Mouse (Mus musculus) hindbrain, embryonic 15.5 days (tissue): ENCODE results near the gene 1700016H13Rik. TPM values are rescaled to one million over a fixed set of nuclear protein-coding genes. Genes with fewer than 3 reads are reported as not detected.

ENCODE experiments used
- polyA plus RNA-seq: library from polyadenylated mRNA; unstranded; fragments of >200 nt; fragmentation: Nextera tagmentation; extraction: Ambion mirVana; gene quantifications from 2 replicates; pipeline ENCODE4 v1.2.1, GENCODE M21; 2015

1700016H13Rik gene
- polyA plus RNA-seq, 1 experiment from 2014 or later: 0.13 TPM

Other genes starting within 250 kb of the 1700016H13Rik start
- gene Ptpn13, start 230.8 kb downstream of the 1700016H13Rik start, polyA plus RNA-seq: 4.7 and 5.7 TPM in 2 replicates
- gene Slc10a6, start 26.6 kb downstream of the 1700016H13Rik start, polyA plus RNA-seq: 0.36 and 0.41 TPM in 2 replicates
- gene Aff1, start 36.4 kb upstream of the 1700016H13Rik start, polyA plus RNA-seq: 2.5 and 2.6 TPM in 2 replicates